Mouse (Mus musculus): ENCODE measurements around the gene Dpp6.

DNA sequence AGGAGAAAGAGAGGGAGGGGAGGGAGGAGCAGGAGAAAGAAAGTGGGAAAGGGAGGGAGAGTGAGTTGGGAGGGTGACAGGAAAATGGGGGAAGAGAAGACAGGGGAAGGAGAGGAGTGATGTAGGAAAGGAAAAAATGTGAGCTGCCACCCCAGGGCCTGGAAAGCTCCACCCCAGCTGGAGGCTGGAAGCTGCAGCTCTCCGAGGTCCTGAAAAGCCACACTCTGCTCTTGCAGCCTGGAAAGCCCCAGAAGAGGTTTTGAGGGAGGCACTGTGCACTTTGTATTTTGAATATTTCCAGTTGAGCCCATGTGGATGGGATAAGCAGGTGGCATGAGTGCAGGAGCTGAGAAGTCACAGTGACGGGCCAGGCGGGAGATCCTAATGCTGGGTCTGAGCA, 77.3 kb downstream of the Dpp6 start:
- TF ChIP-seq POLR2A (IDR thresholded peaks at IDR 0.05; ENCODE audit: borderline replicate concordance, control insufficient read depth, low read depth, low read length) (no peak), CTCF (IDR thresholded peaks at IDR 0.05; ENCODE audit: control insufficient read depth, insufficient read depth, low read length) (no peak)

Measured in bone marrow, adult 2 months (tissue).